ENCODE assay signal across 11 mouse cellular contexts in genomic region chr3:66004220-66004951, GRCm38 (mm10). TPM values are rescaled to one million over a fixed set of nuclear protein-coding genes. Genes with fewer than 3 reads are reported as not detected.
A peak's percentile ranks its signal among the peaks of the same experiment; 100 is the strongest.
DNase-seq lines count a peak whose midpoint lies in the region; ATAC-seq lines count a peak whose summit lies in the region.
"Had no signal": no experiment of that assay in that cellular context is flagged by ENCODE, and none has a peak within 500 bp of the region (broad histone marks: within the 10 kb centered on the region; RNA-seq: fewer than 3 reads in every experiment).

No protein-coding gene starts in this region.

- H3K9ac ChIP-seq in hindbrain, embryonic 15.5 days = no peak overlapping the region
- H3K9ac ChIP-seq in hindbrain, embryonic 13.5 days = no peak overlapping the region
- H3K9ac ChIP-seq in midbrain, embryonic 15.5 days = no peak overlapping the region
- H3K9ac ChIP-seq: embryonic facial prominence, embryonic 13.5 days; heart, embryonic 12.5 days had no signal

- H3K9me3 ChIP-seq in hindbrain, embryonic 15.5 days = no peaks in the 10 kb centered on the region
- H3K9me3 ChIP-seq in hindbrain, embryonic 13.5 days = no peaks in the 10 kb centered on the region
- H3K9me3 ChIP-seq in midbrain, embryonic 15.5 days = no peaks in the 10 kb centered on the region
- no peaks in the 10 kb centered on the region for H3K9me3 ChIP-seq in midbrain, embryonic 10.5 days (replicated peaks)
- H3K9me3 ChIP-seq: embryonic facial prominence, embryonic 13.5 days; heart, embryonic 12.5 days had no signal

- 0 out of 2 replicates have a peak, but pooled peaks have one; percentile 56 for ATAC-seq in hindbrain, embryonic 15.5 days (ENCODE audit: low FRiP score, low read depth)
- no peak for ATAC-seq in hindbrain, embryonic 13.5 days (ENCODE audit: low FRiP score)
- ATAC-seq in midbrain, embryonic 15.5 days (replicated peaks) = 0 out of 2 replicates have a peak, but pooled peaks have one; percentile 39
- ATAC-seq in common myeloid progenitor, adult 5-6 weeks (replicated peaks; ENCODE audit: low read depth, poor library complexity, severe bottlenecking) = peak; percentile 81

- no peak overlapping the region for H3K4me3 ChIP-seq in hindbrain, embryonic 15.5 days
- H3K4me3 ChIP-seq in hindbrain, embryonic 13.5 days = no peak overlapping the region
- H3K4me3 ChIP-seq in midbrain, embryonic 15.5 days = no peak overlapping the region
- H3K4me3 ChIP-seq in midbrain, embryonic 10.5 days = no peak overlapping the region
- H3K4me3 ChIP-seq: embryonic facial prominence, embryonic 13.5 days; heart, embryonic 12.5 days had no signal

- H3K27ac ChIP-seq in hindbrain, embryonic 15.5 days (replicated peaks) = no peak overlapping the region
- no peak overlapping the region for H3K27ac ChIP-seq in hindbrain, embryonic 13.5 days
- no peak overlapping the region for H3K27ac ChIP-seq in midbrain, embryonic 15.5 days
- no peak overlapping the region for H3K27ac ChIP-seq in midbrain, embryonic 10.5 days (replicated peaks)
- H3K27ac ChIP-seq: embryonic facial prominence, embryonic 13.5 days had no signal

- no peaks in the 10 kb centered on the region for H3K27me3 ChIP-seq in hindbrain, embryonic 15.5 days
- H3K27me3 ChIP-seq in hindbrain, embryonic 13.5 days = no peaks in the 10 kb centered on the region
- H3K27me3 ChIP-seq in midbrain, embryonic 15.5 days (replicated peaks) = no peaks in the 10 kb centered on the region
- H3K27me3 ChIP-seq in midbrain, embryonic 10.5 days (ENCODE audit: low read depth, poor library complexity, severe bottlenecking) = no peaks in the 10 kb centered on the region
- H3K27me3 ChIP-seq: embryonic facial prominence, embryonic 13.5 days; heart, embryonic 12.5 days had no signal

- H3K4me1 ChIP-seq in hindbrain, embryonic 15.5 days (replicated peaks) = no peaks in the 10 kb centered on the region
- H3K4me1 ChIP-seq in hindbrain, embryonic 13.5 days (replicated peaks) = no peaks in the 10 kb centered on the region
- H3K4me1 ChIP-seq in midbrain, embryonic 15.5 days = no peaks in the 10 kb centered on the region
- no peaks in the 10 kb centered on the region for H3K4me1 ChIP-seq in midbrain, embryonic 10.5 days
- H3K4me1 ChIP-seq: heart, embryonic 12.5 days had no signal

- no peak overlapping the region for H3K4me2 ChIP-seq in hindbrain, embryonic 15.5 days
- no peak overlapping the region for H3K4me2 ChIP-seq in hindbrain, embryonic 13.5 days
- H3K4me2 ChIP-seq in midbrain, embryonic 15.5 days = no peak overlapping the region
- H3K4me2 ChIP-seq: embryonic facial prominence, embryonic 13.5 days; heart, embryonic 12.5 days had no signal

- H3K36me3 ChIP-seq in hindbrain, embryonic 15.5 days = no peaks in the 10 kb centered on the region
- no peaks in the 10 kb centered on the region for H3K36me3 ChIP-seq in hindbrain, embryonic 13.5 days
- no peaks in the 10 kb centered on the region for H3K36me3 ChIP-seq in midbrain, embryonic 15.5 days (replicated peaks)
- H3K36me3 ChIP-seq in midbrain, embryonic 10.5 days = no peaks in the 10 kb centered on the region
- H3K36me3 ChIP-seq: embryonic facial prominence, embryonic 13.5 days; heart, embryonic 12.5 days had no signal

- DNase-seq in midbrain, embryonic 10.5 days (ENCODE audit: low spot score) = no peak
- no peak for DNase-seq in adrenal gland, adult 18-20 months (ENCODE audit: low spot score in 2 of 2)
- no peak for DNase-seq in right cerebral cortex, postnatal 25 days
- DNase-seq: adrenal gland, adult 2 months; kidney, adult 11 months had no signal

- 62% methylated on average over 7 of the region's 7 CpGs for WGBS in hindbrain, embryonic 15.5 days
- WGBS in hindbrain, embryonic 13.5 days = 68% methylated on average over 7 of the region's 7 CpGs
- WGBS in midbrain, embryonic 15.5 days = 66% methylated on average over 7 of the region's 7 CpGs
- WGBS in midbrain, embryonic 10.5 days = 74% methylated on average over 7 of the region's 7 CpGs

RNA-seq across cellular contexts. Expression of gene Ccnl1, which starts 46.3 kb away (rescaled TPM):
- 63.6 and 66.1 TPM in 2 replicates for polyA plus RNA-seq in hindbrain, embryonic 15.5 days (2015; fragmentation: Nextera tagmentation; extraction: Ambion mirVana)
- 80.1 and 80.9 TPM in 2 replicates for polyA plus RNA-seq in hindbrain, embryonic 13.5 days (2015; fragmentation: Nextera tagmentation; extraction: Ambion mirVana)
- 68.6 and 69.9 TPM in 2 replicates for polyA plus RNA-seq in midbrain, embryonic 15.5 days (2015; fragmentation: Nextera tagmentation; extraction: Ambion mirVana)
- 98.2 and 106 TPM in 2 replicates for polyA plus RNA-seq in midbrain, embryonic 10.5 days (2016; fragmentation: Nextera tagmentation; extraction: Ambion mirVana)
- total RNA-seq in common myeloid progenitor, adult 5-6 weeks (2017) = 403 and 451 TPM in 2 replicates
- total RNA-seq in adrenal gland, adult 18-20 months (2021) = 100 to 1,000 TPM in 1 of 2 experiments, 10 to 100 TPM in 1; 89.0 to 102 TPM
